Mouse (Mus musculus): ENCODE measurements around the gene Herpud2.
A peak's percentile ranks its signal among the peaks of the same experiment; 100 is the strongest.

Gene Herpud2

GRCm38 (mm10) chr9:25151611-25152241 lies at the start of gene Herpud2:
TSS of gene Herpud2 (minus strand) at chr9:25151820.
- DNase-seq (ENCODE audit: low spot score in 2 of 2): peak; percentile 58 to 91

- no peak for DNase-seq (ENCODE audit: low spot score in 2 of 2)
Measured at GRCm38 (mm10) chr9:25200987-25201386, 49.4 kb upstream of the Herpud2 start.

- no peak for DNase-seq (ENCODE audit: low spot score in 2 of 2)
Measured at GRCm38 (mm10) chr9:25200148-25200547, 48.5 kb upstream of the Herpud2 start.

DNA sequence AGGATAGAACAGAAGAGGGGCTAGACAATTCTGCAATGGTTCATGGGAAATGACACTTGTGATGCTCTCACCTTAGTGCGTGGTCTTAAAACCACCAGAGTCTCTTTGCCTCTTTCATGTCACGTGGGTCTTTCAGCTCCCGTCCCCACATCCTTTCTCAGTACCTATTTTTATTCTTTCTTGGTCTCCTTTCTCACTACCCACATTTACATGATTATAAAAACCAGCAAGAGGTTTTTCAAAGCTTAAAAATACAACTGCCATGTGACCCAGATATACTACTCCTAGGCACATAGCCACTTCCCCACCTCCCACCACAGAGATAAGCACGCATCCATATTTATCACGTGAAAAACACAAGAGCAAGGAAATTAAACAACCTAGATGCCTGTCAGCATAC lies 45.1 kb upstream of the Herpud2 start:
- no peak for DNase-seq (ENCODE audit: low spot score in 2 of 2)

- no peak for DNase-seq (ENCODE audit: low spot score in 2 of 2)
Measured at GRCm38 (mm10) chr9:25191612-25192011, 40.0 kb upstream of the Herpud2 start.

DNA sequence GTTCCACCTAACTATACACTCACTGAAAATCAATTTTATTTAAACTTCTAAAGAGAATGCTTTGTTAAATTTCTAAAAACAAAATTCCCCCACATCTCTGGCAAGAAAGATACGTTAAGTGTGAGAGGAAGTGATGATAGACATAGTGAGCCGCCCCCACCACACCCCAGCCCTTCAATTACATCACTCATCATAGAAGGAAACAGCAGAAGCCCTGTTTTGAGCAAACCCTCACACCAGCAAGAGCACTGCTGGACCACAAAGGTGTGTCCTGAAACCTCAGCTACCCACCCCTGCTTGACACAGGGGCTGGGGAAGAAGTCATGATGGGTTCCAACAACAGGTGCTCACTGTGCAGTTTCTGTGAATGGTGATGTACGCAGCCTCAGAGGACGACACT lies 34.9 kb upstream of the Herpud2 start:
- no peak for DNase-seq (ENCODE audit: low spot score in 2 of 2)

DNA sequence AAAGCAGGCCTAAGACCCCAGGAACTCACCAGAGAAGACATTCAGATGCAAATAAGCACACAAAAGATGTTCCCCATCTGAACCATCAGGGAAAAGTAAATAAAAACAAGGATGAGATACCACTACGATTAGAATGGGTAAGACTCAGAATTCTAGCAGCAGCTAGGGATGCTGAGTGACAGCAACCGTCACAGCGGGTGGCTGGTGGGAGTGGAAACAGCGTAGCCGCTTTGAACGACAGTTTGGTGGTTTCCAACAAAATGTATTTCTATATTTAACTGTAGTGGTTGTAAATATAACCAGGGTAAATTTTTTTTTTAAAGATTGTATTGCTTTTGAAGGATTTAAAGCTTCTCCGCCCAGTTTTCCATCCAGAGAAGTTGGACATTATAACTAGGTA lies 34.2 kb upstream of the Herpud2 start:
- DNase-seq (ENCODE audit: low spot score in 2 of 2): no peak

DNA sequence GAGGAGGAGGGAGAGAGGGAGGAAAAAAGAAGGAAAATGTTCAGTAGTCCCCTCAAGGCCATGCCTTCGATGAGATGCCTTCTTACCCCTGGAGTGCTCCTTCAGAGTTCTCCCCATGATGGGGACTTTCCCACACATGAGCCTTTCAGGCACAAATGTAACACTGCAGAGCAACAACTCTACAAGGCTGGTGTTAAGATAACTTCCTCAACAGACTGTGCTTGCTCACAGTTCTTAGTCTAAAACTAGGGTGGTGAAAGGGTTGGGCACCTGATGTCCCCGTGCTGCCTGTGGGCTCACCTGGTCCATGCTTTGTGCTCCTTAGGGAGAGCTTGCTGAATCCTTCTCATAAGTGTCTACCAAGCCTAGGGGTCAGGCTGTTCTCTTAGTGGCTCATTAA lies 33.0 kb upstream of the Herpud2 start:
- no peak for DNase-seq (ENCODE audit: low spot score in 2 of 2)

DNA sequence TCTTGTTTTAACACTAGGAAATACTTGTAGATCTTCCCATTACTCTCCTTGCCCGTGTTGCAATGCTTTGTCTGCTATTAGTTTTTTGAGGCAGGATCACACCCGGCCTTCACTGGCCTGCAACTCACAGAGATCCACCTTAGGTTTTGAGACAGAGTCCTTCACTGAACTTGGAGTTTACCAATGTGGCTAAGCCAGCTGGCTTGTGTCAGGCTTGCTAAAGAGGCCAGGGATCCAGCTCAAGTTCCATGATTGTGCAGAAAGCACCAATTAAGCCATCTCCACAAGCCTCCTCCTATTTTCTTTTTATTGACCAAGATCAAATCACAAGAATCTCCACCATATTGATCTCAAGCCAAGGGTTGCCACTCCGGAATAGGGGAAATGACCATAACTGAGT lies 26.4 kb upstream of the Herpud2 start:
- no peak for DNase-seq (ENCODE audit: low spot score in 2 of 2)

- DNase-seq (ENCODE audit: low spot score in 2 of 2): no peak
Measured at GRCm38 (mm10) chr9:25177201-25177600, 25.6 kb upstream of the Herpud2 start.

- DNase-seq (ENCODE audit: low spot score in 2 of 2): peak in 1 of 2 experiments; percentile 5
Measured at GRCm38 (mm10) chr9:25176562-25176961, 24.9 kb upstream of the Herpud2 start.

- no peak for DNase-seq (ENCODE audit: low spot score in 2 of 2)
Measured at GRCm38 (mm10) chr9:25175978-25176377, 24.4 kb upstream of the Herpud2 start.

GRCm38 (mm10) chr9:25175039-25175442 lies 23.4 kb upstream of the Herpud2 start:
- DNase-seq (ENCODE audit: low spot score in 2 of 2): peak in 1 of 2 experiments; percentile 43

GRCm38 (mm10) chr9:25174614-25175013 lies 23.0 kb upstream of the Herpud2 start:
- DNase-seq (ENCODE audit: low spot score in 2 of 2): no peak

GRCm38 (mm10) chr9:25173171-25173570 lies 21.6 kb upstream of the Herpud2 start:
- DNase-seq (ENCODE audit: low spot score in 2 of 2): peak; percentile 33 to 42

DNA sequence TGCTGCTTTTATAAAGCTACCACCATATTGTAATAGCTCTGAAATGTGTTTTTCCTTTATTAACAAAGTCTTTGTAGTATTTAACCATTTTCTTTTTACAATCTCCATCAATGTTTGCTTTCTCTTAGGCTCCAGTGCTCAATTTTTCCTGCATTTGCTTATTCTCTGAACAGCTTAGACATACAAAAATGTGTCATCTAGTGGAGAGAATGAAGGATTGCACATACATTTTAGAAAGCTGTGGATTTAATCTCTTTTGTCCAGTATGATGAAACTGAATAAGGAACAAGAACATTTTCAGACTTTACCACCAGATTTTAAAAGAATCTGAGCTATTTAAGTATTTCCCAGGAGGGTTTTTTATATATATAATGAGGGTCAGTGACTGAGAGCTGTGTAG lies 18.0 kb upstream of the Herpud2 start:
- DNase-seq (ENCODE audit: low spot score in 2 of 2): no peak

GRCm38 (mm10) chr9:25167458-25168084 lies 16.0 kb upstream of the Herpud2 start:
- DNase-seq (ENCODE audit: low spot score in 2 of 2): peak; percentile 53 to 54

GRCm38 (mm10) chr9:25158218-25158617 lies 6.6 kb upstream of the Herpud2 start:
- no peak for DNase-seq (ENCODE audit: low spot score in 2 of 2)

DNA sequence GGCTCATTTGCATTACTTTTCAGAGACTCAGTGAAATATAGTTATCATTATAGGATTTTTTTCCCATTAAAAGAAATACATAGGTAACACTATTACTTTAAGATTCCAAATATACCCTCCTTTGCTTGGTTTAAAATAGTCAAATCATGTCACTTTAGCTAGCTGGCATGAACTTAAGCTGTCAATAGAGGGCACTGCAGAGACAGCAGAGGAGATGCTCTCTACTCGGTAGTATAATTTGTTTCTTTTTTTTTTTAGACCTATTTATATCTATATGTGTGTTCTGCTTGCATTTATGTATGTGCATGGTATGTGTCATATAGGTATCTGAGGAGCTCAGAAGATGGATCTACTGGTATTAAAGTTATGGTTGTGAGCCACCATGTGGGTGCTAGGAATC lies 4.8 kb upstream of the Herpud2 start:
- DNase-seq (ENCODE audit: low spot score in 2 of 2): no peak

DNA sequence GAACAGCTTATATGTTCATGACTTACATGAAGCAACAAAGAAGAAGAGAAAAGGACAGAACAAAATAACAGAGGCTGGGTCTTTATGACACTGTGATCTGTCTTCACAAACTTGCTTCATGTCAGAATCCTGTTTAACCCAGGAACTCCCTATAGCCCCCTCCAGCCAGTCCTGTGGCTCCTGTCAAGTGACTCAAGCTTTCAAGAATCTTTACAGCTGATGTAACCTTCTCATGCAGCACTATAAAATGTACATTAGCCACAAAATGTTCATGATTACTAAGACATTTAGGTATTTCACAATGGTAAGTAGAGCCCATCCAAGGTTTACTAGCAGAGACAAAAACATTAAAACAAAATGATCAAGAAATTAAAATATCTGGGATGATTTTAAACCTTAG lies 1.4 kb upstream of the Herpud2 start:
- no peak for DNase-seq (ENCODE audit: low spot score in 2 of 2)

DNA sequence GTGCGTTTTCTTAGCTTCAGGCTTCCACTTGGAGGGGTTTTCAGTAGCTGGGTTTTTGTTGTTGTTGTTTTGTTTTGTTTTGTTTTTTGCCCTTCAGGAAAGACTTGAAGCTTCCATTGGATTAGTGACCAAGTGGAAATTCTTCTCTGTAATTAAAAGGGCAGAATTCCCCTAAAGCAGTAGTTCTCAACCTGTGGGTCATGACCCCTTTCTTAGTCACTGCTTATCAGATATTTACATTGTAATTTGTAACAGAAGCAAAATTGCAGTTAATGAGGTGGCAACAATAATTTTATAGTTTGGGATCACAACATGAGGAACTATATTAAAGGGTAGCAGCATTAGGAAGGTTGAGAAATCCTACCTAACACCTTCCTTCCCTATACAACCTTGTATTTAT lies 837 bp upstream of the Herpud2 start:
- DNase-seq (ENCODE audit: low spot score in 2 of 2): no peak

DNA sequence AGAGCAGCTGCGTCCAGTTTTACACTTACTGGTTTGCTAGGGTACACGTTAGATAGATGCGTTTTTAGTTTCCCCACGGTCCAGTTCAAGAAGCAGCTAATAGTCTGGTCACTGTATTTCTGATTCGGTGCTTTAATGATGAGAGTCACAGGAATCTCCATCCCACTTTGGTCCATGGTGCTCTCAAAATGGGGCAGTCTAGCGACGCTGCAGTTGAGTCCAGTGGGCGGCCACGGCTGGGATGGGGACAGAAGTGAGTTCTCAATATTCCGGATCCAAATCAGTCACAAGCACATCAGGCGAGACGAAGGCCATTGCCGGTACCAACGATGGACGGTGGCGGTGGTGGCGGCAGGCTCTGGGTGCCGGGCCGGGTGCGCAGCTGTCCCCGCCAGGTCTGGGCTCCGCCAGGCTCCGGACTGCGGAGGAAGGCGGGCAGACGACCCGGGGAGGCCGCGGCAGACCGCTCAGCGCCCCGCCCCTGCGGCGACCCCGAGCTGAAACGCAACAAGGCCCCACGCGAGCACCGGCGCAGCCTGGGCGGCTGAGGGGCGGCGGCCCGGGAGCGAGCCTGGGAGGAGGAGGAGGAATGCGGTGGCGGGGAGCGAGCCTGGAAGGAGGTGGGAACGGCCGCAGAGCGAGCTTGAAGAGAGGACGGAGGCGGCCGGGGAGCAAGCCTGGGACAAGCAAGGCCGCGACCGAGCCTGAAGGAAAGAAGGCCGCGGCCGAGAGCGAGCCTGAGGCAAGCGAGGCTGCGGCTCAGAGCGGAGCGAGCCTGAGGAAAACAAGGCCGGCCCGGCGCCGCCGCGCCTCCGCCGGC lies 619 bp downstream of the Herpud2 start:
- peak; percentile 65 to 81 for DNase-seq (ENCODE audit: low spot score in 2 of 2)

DNA sequence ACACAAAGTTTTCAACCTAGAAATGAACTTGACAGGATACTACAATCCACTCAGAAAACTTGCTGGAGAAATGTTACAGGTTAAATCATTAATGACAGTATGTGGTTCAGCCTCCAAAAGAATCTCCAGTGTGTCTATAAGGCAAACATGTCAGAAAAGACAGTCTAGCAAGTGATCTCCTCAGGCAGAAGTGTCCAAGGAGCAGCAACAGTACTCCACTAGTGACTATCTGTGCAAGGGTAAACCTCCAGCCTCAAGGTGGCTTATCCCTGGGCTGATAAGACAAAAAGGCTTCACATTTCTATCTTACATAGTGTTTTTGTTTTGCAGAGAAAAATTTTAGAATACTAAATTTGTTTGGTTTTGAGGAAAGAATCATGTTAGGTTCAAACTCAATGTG lies 2.9 kb downstream of the Herpud2 start:
- no peak for DNase-seq (ENCODE audit: low spot score in 2 of 2)
